Mouse (Mus musculus): Measurements from ENCODE around the gene Rrp7a.

The Rrp7a gene

GRCm38 (mm10) chr15:83122566-83123145 is at the start of gene Rrp7a:
Rrp7a (minus strand) TSS chr15:83122801.
- DNase-seq = peak; percentile 89

- DNase-seq = peak; percentile 95
These were observed 49.3 kb upstream of the Rrp7a start for GRCm38 (mm10) chr15:83171712-83172481.

- peak; percentile 8 for DNase-seq
These were observed 48.5 kb upstream of the Rrp7a start for GRCm38 (mm10) chr15:83170956-83171659.

GRCm38 (mm10) chr15:83169772-83170722 is 47.4 kb upstream of the Rrp7a start:
- DNase-seq = peak; percentile 45

GRCm38 (mm10) chr15:83168875-83169771 is 46.5 kb upstream of the Rrp7a start:
- DNase-seq = peak; percentile 75

- DNase-seq = peak; percentile 29
These were observed 45.7 kb upstream of the Rrp7a start for GRCm38 (mm10) chr15:83168311-83168710.

- peak; percentile 16 for DNase-seq
These were observed 45.0 kb upstream of the Rrp7a start for GRCm38 (mm10) chr15:83167550-83168065.

GRCm38 (mm10) chr15:83167126-83167525 is 44.5 kb upstream of the Rrp7a start:
- DNase-seq = peak; percentile 13

GRCm38 (mm10) chr15:83166642-83167041 is 44.0 kb upstream of the Rrp7a start:
- DNase-seq = peak; percentile 32

GRCm38 (mm10) chr15:83165526-83166315 is 43.1 kb upstream of the Rrp7a start:
- DNase-seq = no peak

DNA sequence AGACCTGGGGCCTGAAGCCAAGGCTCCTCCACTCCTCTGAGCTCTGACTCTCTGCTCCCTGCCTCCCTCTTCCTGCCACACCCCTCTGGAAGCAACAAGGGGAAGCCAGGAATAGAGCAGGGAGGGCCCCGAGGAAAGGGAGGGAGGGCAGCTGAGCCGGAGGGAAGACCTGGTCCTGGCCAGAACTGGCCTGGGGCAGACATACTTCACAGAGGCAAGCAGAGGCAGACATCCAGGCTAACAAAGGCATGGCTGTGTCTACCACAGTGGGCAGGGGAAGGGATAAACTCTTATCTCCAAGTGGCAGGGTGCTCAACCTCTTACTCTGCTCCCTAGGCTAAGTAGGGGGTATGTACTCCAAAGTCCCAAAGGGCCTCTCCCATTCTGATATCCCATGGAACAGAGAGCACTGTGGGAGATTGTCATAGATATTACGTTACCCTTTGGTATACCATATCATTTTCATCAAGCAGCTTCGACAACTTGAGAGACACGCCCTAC is 42.4 kb upstream of the Rrp7a start:
- no peak for DNase-seq

DNA sequence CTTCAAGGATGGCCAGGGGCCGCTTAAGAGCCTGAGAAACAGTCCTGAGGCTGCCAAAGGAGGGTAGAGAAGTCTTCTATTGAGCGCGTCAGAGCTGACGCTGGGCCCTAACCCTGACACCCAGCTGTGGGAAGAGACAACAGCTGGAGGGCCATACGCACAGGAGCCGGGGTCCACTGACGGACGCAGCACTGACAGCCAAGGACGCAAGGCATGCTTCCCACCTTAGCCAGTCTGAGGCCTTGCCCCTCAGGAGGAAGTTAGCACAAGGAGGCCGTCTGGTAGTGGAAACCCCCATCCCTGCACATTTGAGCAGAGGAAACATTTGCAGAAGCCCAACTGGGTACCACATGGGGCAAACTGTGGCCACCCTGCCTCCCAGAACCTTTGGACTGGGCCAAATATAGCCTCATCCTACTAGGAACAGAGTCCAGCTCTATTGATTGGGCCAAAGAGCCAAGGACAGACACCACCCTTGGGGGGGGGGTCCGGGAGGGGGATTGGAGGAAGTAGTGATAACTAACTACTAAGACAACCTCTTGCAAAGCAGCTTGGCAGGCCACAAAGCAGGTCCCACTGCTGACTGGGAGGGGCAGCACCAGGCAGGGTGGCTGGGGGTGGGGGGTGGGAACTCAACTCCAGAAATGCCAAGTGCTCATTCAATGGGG is 40.4 kb upstream of the Rrp7a start:
- DNase-seq = no peak

DNA sequence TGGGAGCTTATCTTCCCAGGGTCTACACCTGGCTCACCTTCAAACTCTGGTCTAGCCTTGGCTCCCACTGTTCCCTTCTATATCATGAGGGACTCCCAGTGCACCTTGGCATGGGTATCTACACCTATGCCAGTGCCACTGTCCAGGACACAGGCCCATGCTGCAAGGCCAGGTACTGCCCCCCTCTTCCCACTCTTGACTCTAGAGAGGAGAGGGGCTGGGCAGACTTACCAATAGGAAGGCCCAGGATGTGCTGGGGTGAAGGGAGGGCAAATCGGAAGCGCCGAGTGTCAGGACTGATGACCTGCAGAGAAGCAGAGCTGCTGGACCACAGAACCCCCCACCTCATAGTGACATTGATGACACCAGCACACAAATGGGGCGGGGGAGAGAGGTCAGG is 39.4 kb upstream of the Rrp7a start:
- DNase-seq = no peak

- DNase-seq = no peak
These were observed 38.6 kb upstream of the Rrp7a start for GRCm38 (mm10) chr15:83161062-83161748.

GRCm38 (mm10) chr15:83160561-83160960 is 38.0 kb upstream of the Rrp7a start:
- DNase-seq = no peak

GRCm38 (mm10) chr15:83159823-83160222 is 37.2 kb upstream of the Rrp7a start:
- peak; percentile 12 for DNase-seq

- DNase-seq = no peak
These were observed 36.1 kb upstream of the Rrp7a start for GRCm38 (mm10) chr15:83158587-83159160.

DNA sequence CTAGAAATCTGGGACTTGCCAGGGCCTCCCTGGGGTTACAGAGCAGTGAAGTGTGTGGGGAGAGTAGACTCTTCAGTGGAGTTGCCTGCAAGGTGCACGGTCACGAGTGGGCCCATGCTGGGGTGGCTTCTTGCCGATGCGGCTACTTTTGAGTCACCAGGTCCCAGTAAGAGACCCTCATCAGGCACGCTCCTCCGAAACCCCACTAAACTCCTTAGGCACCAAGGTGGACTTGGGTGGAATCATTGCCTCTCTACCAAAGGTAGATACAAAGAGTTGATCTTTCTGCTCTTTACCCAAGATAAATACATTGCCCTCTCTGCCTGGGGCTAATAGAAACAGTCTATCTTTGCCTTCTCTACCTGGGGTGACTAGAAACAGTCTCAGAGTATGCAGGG is 35.1 kb upstream of the Rrp7a start:
- DNase-seq = no peak
